Mouse (Mus musculus) embryonic fibroblast, embryonic 13.5 days (primary cell): Measurements from ENCODE around the gene AL731706.1. TPM values are rescaled to one million over a fixed set of nuclear protein-coding genes. Genes with fewer than 3 reads are reported as not detected.
"Not testable (repeated sequence)": the region's sequence is repeated elsewhere in the genome, so short reads cannot be mapped to it uniquely, and the experiment has no call there.

ENCODE experiments used
- H3K27ac ChIP-seq: 2 replicates; pipeline ENCODE4 v1.5.1; 2012; ENCODE audit warnings: low read length, control low read depth, inconsistent platforms; ENCODE audit not compliant: insufficient read depth
- H3K4me1 ChIP-seq: 2 replicates; pipeline ENCODE4 v1.6.1; 2011; ENCODE audit warnings: low read length; ENCODE audit not compliant: control insufficient read depth, insufficient read depth
- H3K4me3 ChIP-seq: 2 replicates; pipeline ENCODE4 v1.5.1; 2011; ENCODE audit warnings: mild to moderate bottlenecking, control low read depth, low read length; ENCODE audit not compliant: insufficient read depth
- CTCF ChIP-seq: IDR thresholded peaks from 2 replicates; pipeline ENCODE4 v1.5.1; 2011; ENCODE audit warnings: mild to moderate bottlenecking, control low read depth, low read length, moderate library complexity, borderline replicate concordance; ENCODE audit not compliant: insufficient read depth
- POLR2A ChIP-seq: IDR thresholded peaks from 2 replicates; pipeline ENCODE4 v1.6.1; 2011; ENCODE audit warnings: low read depth, mild to moderate bottlenecking, control low read depth, low read length, moderate library complexity
- polyA plus RNA-seq: library from polyadenylated mRNA; stranded (reverse); fragments of >200 nt; gene quantifications from 2 replicates; pipeline ENCODE4 v1.2.4, GENCODE M21; 2011; ENCODE audit warnings: low read depth; ENCODE audit not compliant: missing spikeins, insufficient read length

The AL731706.1 gene
- polyA plus RNA-seq, 1 experiment = 10.4 TPM

- TF ChIP-seq POLR2A (no peak), CTCF (no peak)
- peaks cover 8% of the 10 kb centered on the region for H3K4me1 ChIP-seq
- H3K27ac ChIP-seq = no peak overlapping the region
- H3K4me3 ChIP-seq = no peak overlapping the region
These were observed 20.8 kb upstream of the AL731706.1 start for GRCm38 (mm10) chr2:136911958-136912411.

- Histone ChIP-seq H3K4me1 (no peaks in the 10 kb centered on the region), H3K27ac (no peak overlapping the region), H3K4me3 (no peak overlapping the region)
- TF ChIP-seq POLR2A (no peak), CTCF (no peak)
These were observed 18.1 kb upstream of the AL731706.1 start for GRCm38 (mm10) chr2:136909298-136909697.

- Histone ChIP-seq H3K27ac (no peak overlapping the region), H3K4me3 (no peak overlapping the region), H3K4me1 (no peaks in the 10 kb centered on the region)
- no peak for TF ChIP-seq POLR2A
- TF ChIP-seq CTCF = no peak
These were observed 17.4 kb upstream of the AL731706.1 start for GRCm38 (mm10) chr2:136908596-136908995.

GRCm38 (mm10) chr2:136896131-136896530 lies 4.9 kb upstream of the AL731706.1 start:
- Histone ChIP-seq H3K4me3 (no peak overlapping the region), H3K27ac (no peak overlapping the region), H3K4me1 (no peaks in the 10 kb centered on the region)
- TF ChIP-seq POLR2A (no peak), CTCF (no peak)

GRCm38 (mm10) chr2:136894494-136894893 lies 3.3 kb upstream of the AL731706.1 start:
- H3K4me3 ChIP-seq = no peak overlapping the region
- no peak for TF ChIP-seq POLR2A
- no peak for TF ChIP-seq CTCF
- no peaks in the 10 kb centered on the region for H3K4me1 ChIP-seq
- H3K27ac ChIP-seq = no peak overlapping the region

GRCm38 (mm10) chr2:136891951-136892371 lies 772 bp upstream of the AL731706.1 start:
- Histone ChIP-seq H3K4me3 (peak overlapping the region; percentile 57), H3K4me1 (peaks cover 2% of the 10 kb centered on the region; the same call in 1 of the 2 replicates), H3K27ac (no peak overlapping the region)
- TF ChIP-seq CTCF = no peak
- TF ChIP-seq POLR2A = peak; percentile 75

- H3K27ac ChIP-seq = peak overlapping the region; percentile 87
- peak overlapping the region; percentile 67 for H3K4me3 ChIP-seq
- H3K4me1 ChIP-seq = not testable (repeated sequence)
These were observed 497 bp downstream of the AL731706.1 start for GRCm38 (mm10) chr2:136890716-136891067.

GRCm38 (mm10) chr2:136886846-136887245 lies 4.3 kb downstream of the AL731706.1 start:
- Histone ChIP-seq H3K27ac (no peak overlapping the region), H3K4me1 (peaks cover 2% of the 10 kb centered on the region; the same call in 1 of the 2 replicates), H3K4me3 (no peak overlapping the region)
- TF ChIP-seq CTCF = no peak
- TF ChIP-seq POLR2A = no peak

GRCm38 (mm10) chr2:136885579-136885978 lies 5.6 kb downstream of the AL731706.1 start, which contains the start of gene AL731706.2:
Gene AL731706.2 (minus strand): TSS chr2:136885679.
- TF ChIP-seq POLR2A (no peak), CTCF (no peak)
- H3K27ac ChIP-seq = no peak within 1 kb of the TSS
- H3K4me3 ChIP-seq = no peak within 1 kb of the TSS

GRCm38 (mm10) chr2:136854543-136855388 lies 36.4 kb downstream of the AL731706.1 start:
- TF ChIP-seq CTCF = no peak
- no peak for TF ChIP-seq POLR2A
- Histone ChIP-seq H3K4me3 (no peak overlapping the region), H3K27ac (no peak overlapping the region), H3K4me1 (no peaks in the 10 kb centered on the region)

More at GRCm38 (mm10) chr2:136885579-136885978, 5.6 kb downstream of the AL731706.1 start, which contains the start of gene AL731706.2:
- H3K4me1 ChIP-seq = peaks cover 2% of the 10 kb centered on the region; the same call in 1 of the 2 replicates

GRCm38 (mm10) chr2:136850366-136850765 lies 40.8 kb downstream of the AL731706.1 start:
- TF ChIP-seq CTCF (no peak), POLR2A (no peak)

More at GRCm38 (mm10) chr2:136850366-136850765, 40.8 kb downstream of the AL731706.1 start:
- Histone ChIP-seq H3K4me3 (no peak overlapping the region), H3K4me1 (no peaks in the 10 kb centered on the region), H3K27ac (no peak overlapping the region)
